Mouse (Mus musculus) E14TG2a.4 (cell line): ENCODE measurements around the gene Rftn1.

ENCODE experiments used
- H3K27me3 ChIP-seq: 2 replicates; pipeline ENCODE4 v1.6.1; 2014; ENCODE audit warnings: low read length, control low read depth; ENCODE audit not compliant: insufficient read depth
- H3K36me3 ChIP-seq: 2 replicates; pipeline ENCODE4 v1.6.1; 2014; ENCODE audit warnings: low read length, control low read depth; ENCODE audit not compliant: insufficient read depth
- H3K4me1 ChIP-seq: replicated peaks from 2 replicates; pipeline ENCODE4 v1.6.1; 2014; ENCODE audit warnings: low read depth, low read length, control low read depth
- H3K4me3 ChIP-seq: replicated peaks from 2 replicates; pipeline ENCODE4 v1.5.1; 2014; ENCODE audit warnings: mild to moderate bottlenecking, low read length
- H3K9me3 ChIP-seq: 2 replicates; pipeline ENCODE4 v1.6.1; 2014; ENCODE audit warnings: low read length, control low read depth
- CTCF ChIP-seq: conservative IDR thresholded peaks from 2 replicates; pipeline ENCODE4 v1.5.1; 2014; ENCODE audit warnings: low read length
- NANOG ChIP-seq: IDR thresholded peaks from 2 replicates; pipeline ENCODE4 v1.6.1; 2014; ENCODE audit warnings: borderline replicate concordance, low read length, mixed read lengths
- POU5F1 ChIP-seq: IDR thresholded peaks from 2 replicates; pipeline ENCODE4 v1.6.1; 2014; ENCODE audit warnings: low read length, borderline replicate concordance

The Rftn1 gene

DNA sequence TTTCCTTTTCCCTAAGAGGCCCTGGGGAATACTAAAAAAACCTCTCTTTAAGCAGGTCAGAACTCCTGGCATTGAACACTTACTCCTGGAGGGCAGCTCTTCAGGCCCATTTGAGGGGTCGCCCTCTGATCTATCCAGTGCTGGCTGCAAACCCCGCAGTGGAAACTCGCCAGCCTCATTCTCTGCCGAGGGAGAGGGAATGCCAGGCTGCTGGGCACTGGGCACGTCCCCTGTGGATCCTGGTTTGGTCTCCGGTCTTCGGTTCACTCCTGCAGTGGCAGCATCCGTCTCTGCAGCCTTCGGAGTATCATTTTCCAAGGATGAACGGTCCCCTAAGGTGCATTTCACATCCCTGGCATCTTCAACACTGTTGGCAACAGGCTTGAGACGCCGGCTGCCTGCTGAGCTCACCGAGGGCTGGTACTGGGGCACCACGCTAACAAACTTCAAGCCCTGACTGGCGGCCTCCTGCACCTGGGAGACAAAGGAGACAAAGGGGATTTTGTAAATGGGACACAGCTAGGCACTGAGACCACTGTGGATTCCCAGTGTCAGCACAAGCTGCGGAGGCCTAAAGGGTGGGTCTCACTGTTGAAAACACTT lies 135.2 kb downstream of the Rftn1 start:
- Histone ChIP-seq H3K36me3 (no peaks in the 10 kb centered on the region), H3K4me1 (no peaks in the 10 kb centered on the region), H3K27me3 (no peaks in the 10 kb centered on the region; the same call in 1 of the 2 replicates), H3K9me3 (no peaks in the 10 kb centered on the region), H3K4me3 (no peak overlapping the region)
- no peak for TF ChIP-seq POU5F1

DNA sequence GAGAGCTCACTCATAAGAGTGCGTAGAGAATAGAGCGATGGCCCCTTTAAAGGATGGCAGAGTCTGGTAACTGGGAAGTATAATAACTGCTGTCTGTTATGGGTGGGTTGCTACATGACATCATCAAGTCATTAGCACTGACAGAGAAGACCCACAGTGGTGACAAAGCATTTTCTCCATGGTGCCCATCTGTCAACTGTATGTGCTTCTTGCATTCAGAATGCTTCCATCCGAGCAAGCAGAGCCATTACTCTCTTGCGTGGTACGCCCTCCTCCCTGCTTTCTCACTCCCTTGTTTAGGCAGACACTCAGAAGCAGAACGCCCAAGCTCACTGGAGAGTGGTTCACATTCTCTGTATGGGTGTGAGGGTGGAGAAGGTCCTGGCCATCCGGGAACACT lies 135.9 kb downstream of the Rftn1 start:
- Histone ChIP-seq H3K9me3 (no peaks in the 10 kb centered on the region), H3K27me3 (no peaks in the 10 kb centered on the region; the same call in 1 of the 2 replicates), H3K4me1 (no peaks in the 10 kb centered on the region), H3K4me3 (no peak overlapping the region), H3K36me3 (no peaks in the 10 kb centered on the region)
- TF ChIP-seq NANOG (no peak), CTCF (no peak), POU5F1 (no peak)

DNA sequence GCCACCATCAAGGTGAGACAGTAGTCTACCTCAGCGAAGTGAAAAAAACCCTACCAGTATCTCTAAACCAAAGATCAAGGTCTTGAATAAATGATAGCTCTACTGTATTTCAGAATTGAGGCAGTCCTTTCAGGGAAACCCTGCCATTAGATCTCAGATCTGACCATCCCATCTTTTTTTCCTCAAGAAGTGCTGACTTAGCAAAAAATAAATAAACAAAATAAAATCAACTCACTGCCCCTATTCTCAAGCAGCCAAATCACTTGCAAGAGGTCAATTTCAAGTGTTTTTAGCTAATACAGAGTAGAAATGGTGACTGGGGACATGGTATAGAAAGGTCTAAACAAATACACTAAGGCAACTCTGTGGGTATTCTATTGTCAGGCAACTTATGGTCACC lies 136.5 kb downstream of the Rftn1 start:
- TF ChIP-seq CTCF (no peak), POU5F1 (no peak), NANOG (no peak)
- Histone ChIP-seq H3K36me3 (no peaks in the 10 kb centered on the region), H3K27me3 (no peaks in the 10 kb centered on the region; the same call in 1 of the 2 replicates), H3K9me3 (no peaks in the 10 kb centered on the region), H3K4me3 (no peak overlapping the region), H3K4me1 (no peaks in the 10 kb centered on the region)

DNA sequence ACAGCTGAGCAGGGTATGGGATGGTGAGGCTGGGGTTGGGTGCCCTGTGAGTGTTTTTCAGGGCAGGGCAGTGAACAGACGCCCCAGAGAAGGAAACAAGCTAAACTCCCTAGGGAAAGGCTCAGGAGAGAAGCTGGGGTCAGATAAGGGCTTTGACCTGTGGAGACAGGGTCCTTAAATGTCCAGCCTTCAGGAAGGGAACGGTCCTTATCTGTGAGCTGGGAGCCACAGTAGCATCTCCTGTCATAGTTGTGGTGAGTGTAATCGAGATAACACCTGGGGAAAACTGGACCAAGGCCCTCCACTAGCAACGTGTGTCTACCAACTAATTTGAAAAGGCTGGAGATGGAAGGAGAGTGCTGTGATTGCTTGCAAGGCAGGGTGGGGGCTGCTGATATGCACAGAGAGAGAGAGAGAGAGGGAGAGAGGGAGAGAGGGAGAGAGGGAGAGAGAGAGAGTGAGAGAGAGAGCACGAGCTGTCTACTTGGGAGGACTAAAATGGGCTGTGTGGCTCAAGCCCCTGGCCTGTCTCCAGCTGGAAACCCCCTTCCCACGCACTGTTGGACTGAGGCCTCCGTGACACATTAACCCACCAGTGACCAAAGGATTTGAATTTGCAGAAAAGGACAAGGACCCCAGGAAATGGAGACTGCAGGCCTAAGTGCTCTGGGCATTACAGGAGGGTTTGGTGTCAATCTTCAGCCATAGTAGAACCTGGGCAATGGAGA lies 137.6 kb downstream of the Rftn1 start:
- Histone ChIP-seq H3K4me3 (no peak overlapping the region), H3K4me1 (no peaks in the 10 kb centered on the region), H3K27me3 (no peaks in the 10 kb centered on the region; the same call in 1 of the 2 replicates), H3K9me3 (no peaks in the 10 kb centered on the region), H3K36me3 (no peaks in the 10 kb centered on the region)
- no peak for TF ChIP-seq NANOG
- TF ChIP-seq POU5F1: no peak
- no peak for TF ChIP-seq CTCF

DNA sequence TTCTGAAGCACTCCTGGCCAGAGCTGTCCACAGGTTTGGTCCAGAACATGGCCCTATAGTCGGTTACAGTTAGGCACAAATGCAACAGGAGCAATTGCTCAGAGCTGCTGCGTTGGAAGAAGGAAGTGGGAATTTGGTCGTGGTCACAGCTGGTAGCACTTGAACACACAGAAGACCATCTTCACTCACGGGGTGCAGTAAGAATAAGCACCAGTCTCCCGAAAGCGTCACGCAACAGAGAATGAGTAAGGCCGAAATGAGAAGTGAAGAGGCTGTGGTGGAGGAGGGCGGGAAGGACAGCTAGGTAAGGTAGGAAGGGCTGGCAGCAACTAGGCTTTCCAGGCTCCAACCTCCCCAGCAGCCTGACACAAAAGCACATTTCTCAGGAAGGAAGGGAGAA lies 140.0 kb downstream of the Rftn1 start:
- Histone ChIP-seq H3K36me3 (no peaks in the 10 kb centered on the region), H3K4me1 (no peaks in the 10 kb centered on the region), H3K27me3 (no peaks in the 10 kb centered on the region; the same call in 1 of the 2 replicates), H3K4me3 (no peak overlapping the region), H3K9me3 (no peaks in the 10 kb centered on the region)
- TF ChIP-seq NANOG: no peak
- TF ChIP-seq POU5F1: no peak
- TF ChIP-seq CTCF: no peak

DNA sequence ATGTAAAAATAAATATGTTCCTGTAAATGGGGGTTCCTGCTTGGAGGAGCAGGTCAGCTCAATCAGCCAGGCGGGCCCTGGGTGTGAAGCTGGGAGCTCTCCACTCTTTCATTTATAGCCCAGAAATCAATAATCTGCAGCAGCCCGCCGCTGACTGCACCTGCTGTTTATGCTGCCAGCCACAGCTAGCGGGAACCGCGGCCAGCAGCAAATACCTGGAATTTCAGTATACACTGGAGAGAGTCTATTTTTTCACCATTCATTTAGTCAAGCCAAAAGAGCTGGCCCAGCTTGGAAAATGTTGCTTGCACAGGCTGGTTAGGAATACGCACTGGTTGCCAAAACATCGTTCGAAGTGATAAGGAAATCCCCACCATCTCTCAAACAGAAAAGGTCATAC lies 142.3 kb downstream of the Rftn1 start:
- H3K4me1 ChIP-seq: no peaks in the 10 kb centered on the region
- no peak overlapping the region for H3K4me3 ChIP-seq
- H3K36me3 ChIP-seq: no peaks in the 10 kb centered on the region
- H3K27me3 ChIP-seq: no peaks in the 10 kb centered on the region; the same call in 1 of the 2 replicates
- no peaks in the 10 kb centered on the region for H3K9me3 ChIP-seq
- TF ChIP-seq NANOG: no peak
- no peak for TF ChIP-seq CTCF
- TF ChIP-seq POU5F1: no peak

DNA sequence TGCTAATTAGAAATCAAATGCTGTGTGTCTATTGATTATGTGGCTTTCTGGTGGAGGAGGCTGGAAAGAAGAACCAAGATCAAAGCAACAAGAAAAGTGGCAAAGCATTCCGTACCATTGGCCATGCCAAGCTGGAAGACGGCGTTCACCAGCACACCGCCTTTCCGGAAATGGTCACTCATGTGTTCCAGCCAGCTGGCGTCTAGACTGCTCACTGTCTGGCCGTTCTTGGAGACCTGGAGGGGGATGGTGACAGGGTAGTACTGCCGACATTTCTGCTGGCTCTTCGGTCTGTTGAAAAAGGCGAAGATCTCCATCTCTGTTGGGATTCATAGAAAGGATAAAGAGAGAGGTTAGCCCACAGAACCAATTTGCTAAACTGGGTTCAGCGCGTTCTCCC lies 143.3 kb downstream of the Rftn1 start:
- Histone ChIP-seq H3K4me3 (no peak overlapping the region), H3K36me3 (no peaks in the 10 kb centered on the region), H3K4me1 (no peaks in the 10 kb centered on the region), H3K27me3 (no peaks in the 10 kb centered on the region; the same call in 1 of the 2 replicates), H3K9me3 (no peaks in the 10 kb centered on the region)
- no peak for TF ChIP-seq NANOG
- TF ChIP-seq CTCF: no peak
- no peak for TF ChIP-seq POU5F1

DNA sequence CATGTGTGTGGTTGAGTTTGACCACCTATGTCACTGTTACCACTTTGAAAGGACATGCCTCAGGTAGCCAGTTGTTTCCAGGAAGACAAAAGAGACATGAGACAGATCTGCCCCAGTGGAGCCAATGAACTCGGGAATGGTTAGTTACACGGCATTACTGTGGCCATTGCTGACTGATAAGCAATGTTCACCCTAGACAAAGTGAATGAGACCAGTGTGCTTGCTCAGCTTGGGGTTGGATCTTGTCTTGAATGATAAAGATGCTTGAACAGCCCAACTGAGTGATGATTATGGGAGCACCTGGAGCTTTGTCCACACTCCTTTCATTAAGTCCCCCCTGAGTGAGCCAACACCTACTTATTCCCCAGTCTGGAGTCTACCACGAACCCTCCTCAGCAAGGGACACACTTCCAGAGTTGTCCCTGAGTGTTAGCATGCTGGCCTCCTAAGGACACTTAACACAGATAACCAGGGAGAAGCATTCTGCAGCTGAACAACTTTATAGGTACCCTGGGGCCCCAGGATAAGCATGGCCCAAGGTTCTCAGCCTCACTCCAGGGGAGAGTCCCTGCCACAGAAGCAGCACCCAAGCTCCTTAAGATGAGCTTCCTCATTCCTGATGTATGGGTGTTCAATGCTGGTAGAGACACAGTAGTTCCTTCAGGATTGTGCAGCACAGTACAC lies 149.6 kb downstream of the Rftn1 start:
- Histone ChIP-seq H3K27me3 (no peaks in the 10 kb centered on the region), H3K36me3 (no peaks in the 10 kb centered on the region), H3K9me3 (no peaks in the 10 kb centered on the region), H3K4me1 (peaks cover 11% of the 10 kb centered on the region), H3K4me3 (no peak overlapping the region)
- no peak for TF ChIP-seq NANOG
- TF ChIP-seq CTCF: no peak
